8 mouse cellular contexts compared by ENCODE assay signal in the genomic region with DNA sequence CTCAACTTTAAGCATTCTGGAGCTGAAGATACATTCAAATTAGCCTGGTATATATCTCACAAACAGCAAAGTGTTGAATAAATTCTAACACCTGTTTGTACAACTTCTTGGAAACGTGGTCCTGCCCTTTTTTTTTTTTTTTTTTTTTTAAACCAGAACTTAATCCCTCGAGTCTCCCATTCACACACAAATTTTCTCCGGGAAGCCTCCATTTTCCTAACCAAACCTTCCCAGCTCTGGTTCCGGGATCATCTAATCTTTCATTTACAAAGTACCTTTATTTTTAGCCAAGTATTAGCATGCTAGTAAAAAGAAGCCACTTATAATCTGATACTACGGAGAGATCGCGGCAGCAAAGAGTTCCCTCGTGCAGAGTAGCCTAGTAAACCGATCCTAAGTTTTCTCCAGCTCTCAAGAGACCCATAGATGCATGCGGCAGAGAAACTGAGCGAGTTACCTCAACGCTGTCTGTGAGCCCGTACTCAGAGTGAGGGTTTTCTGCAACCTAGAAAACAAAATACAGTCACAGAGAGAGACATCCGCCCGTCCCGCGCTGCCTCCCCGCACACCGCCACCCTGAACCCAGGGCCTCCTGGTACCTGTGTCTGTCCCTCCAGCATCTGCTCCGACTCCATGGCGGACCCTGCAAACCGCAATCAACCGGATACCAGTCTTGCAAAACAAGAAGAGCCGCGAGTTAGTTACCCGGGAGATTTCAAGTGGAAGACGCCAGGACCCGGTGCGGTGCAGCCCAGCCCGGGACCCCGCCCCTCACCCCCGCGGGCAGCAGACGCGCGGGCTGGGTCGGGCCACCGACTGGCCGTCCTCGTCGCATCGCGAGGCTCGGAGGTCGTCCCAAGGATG. TPM values are rescaled to one million over a fixed set of nuclear protein-coding genes. Genes with fewer than 3 reads are reported as not detected.
DNase-seq lines count a peak whose midpoint lies in the region; ATAC-seq and TF ChIP-seq lines count a peak whose summit lies in the region.

No protein-coding gene starts in this region.

- ATAC-seq in forebrain, embryonic 12.5 days (ENCODE audit: low FRiP score): no peak; the same call in none of the 2 replicates
- peak; percentile 73 for ATAC-seq in liver, embryonic 16.5 days (ENCODE audit: low read depth)

- H3K9ac ChIP-seq in forebrain, embryonic 12.5 days: peak overlapping the region; percentile 87
- peak overlapping the region; percentile 90 for H3K9ac ChIP-seq in liver, embryonic 16.5 days (ENCODE audit: low read depth, low read length)

- no peak for TF ChIP-seq CTCF in C2C12 (IDR thresholded peaks at IDR 0.05; ENCODE audit: control insufficient read depth, insufficient read depth, insufficient read length)

- H3K79me3 ChIP-seq in C2C12 (ENCODE audit: low read depth): peaks cover 12% of the 10 kb centered on the region

- peak overlapping the region; percentile 87 for H3K4me3 ChIP-seq in C2C12 (ENCODE audit: insufficient read depth, poor library complexity, severe bottlenecking)
- peak overlapping the region; percentile 78 for H3K4me3 ChIP-seq in forebrain, embryonic 12.5 days (replicated peaks)
- H3K4me3 ChIP-seq in liver, embryonic 16.5 days (ENCODE audit: low read depth, low read length): peak overlapping the region; percentile 90

- H3K36me3 ChIP-seq in C2C12 (ENCODE audit: control insufficient read depth, insufficient read depth): peaks cover 20% of the 10 kb centered on the region
- peaks cover 12% of the 10 kb centered on the region for H3K36me3 ChIP-seq in forebrain, embryonic 12.5 days (replicated peaks)
- H3K36me3 ChIP-seq in liver, embryonic 16.5 days (ENCODE audit: control insufficient read depth, insufficient read depth): no peaks in the 10 kb centered on the region; the same call in 1 of the 2 replicates

- no peaks in the 10 kb centered on the region for H3K27me3 ChIP-seq in C2C12 (ENCODE audit: control insufficient read depth, insufficient read depth, insufficient read length)
- H3K27me3 ChIP-seq in forebrain, embryonic 12.5 days: no peaks in the 10 kb centered on the region
- H3K27me3 ChIP-seq in liver, embryonic 16.5 days (ENCODE audit: control insufficient read depth, insufficient read depth, low read depth, low read length): no peaks in the 10 kb centered on the region

- peak overlapping the region; percentile 84 for H3ac ChIP-seq in C2C12 (ENCODE audit: control insufficient read depth, insufficient read length, low read depth)

- WGBS in forebrain, embryonic 12.5 days: under 1% methylated on average over 45 of the region's 45 CpGs
- under 1% methylated on average over 45 of the region's 45 CpGs for WGBS in liver, embryonic 16.5 days (ENCODE audit: insufficient replicate concordance)

- DNase-seq in embryo, embryonic 9.5 days (ENCODE audit: extremely low spot score): peak; percentile 22
- DNase-seq in embryo, embryonic 10.5 days (ENCODE audit: low spot score): no peak
- no peak for DNase-seq in urinary bladder, postnatal 14 days (ENCODE audit: low spot score)
- DNase-seq in adipocyte (ENCODE audit: low spot score): no peak
- DNase-seq in adrenal gland, postnatal 4 days (ENCODE audit: low spot score in 2 of 2): no peak

- peaks cover 37% of the 10 kb centered on the region for H3K79me2 ChIP-seq in C2C12 (ENCODE audit: control insufficient read depth, insufficient read depth)

- peak overlapping the region; percentile 97 for H3K27ac ChIP-seq in forebrain, embryonic 12.5 days
- peak overlapping the region; percentile 95 for H3K27ac ChIP-seq in liver, embryonic 16.5 days (ENCODE audit: low read length)

- peaks cover 15% of the 10 kb centered on the region for H3K4me1 ChIP-seq in forebrain, embryonic 12.5 days
- peaks cover 19% of the 10 kb centered on the region for H3K4me1 ChIP-seq in liver, embryonic 16.5 days (ENCODE audit: control insufficient read depth, low read depth, low read length)

- H3K4me2 ChIP-seq in forebrain, embryonic 12.5 days: peak overlapping the region; percentile 67
- H3K4me2 ChIP-seq in liver, embryonic 16.5 days (ENCODE audit: low read depth, low read length): peak overlapping the region; percentile 91

- no peaks in the 10 kb centered on the region for H3K9me3 ChIP-seq in forebrain, embryonic 12.5 days
- no peaks in the 10 kb centered on the region for H3K9me3 ChIP-seq in liver, embryonic 16.5 days (replicated peaks; ENCODE audit: control insufficient read depth, low read length)

TF ChIP-seq in C2C12, 6 proteins besides CTCF, POLR2A, EP300 and RAD21:
- TF ChIP-seq MYOG (IDR thresholded peaks at IDR 0.05; ENCODE audit: control insufficient read depth, extremely low read depth, insufficient read length) (no peak), CEBPB (IDR thresholded peaks at IDR 0.05; ENCODE audit: low read depth) (no peak), USF1 (IDR thresholded peaks at IDR 0.05; ENCODE audit: low read depth) (no peak), MYOD1 (IDR thresholded peaks at IDR 0.05; ENCODE audit: control insufficient read depth, insufficient read length, low read depth) (no peak), MAX (IDR thresholded peaks at IDR 0.05) (no peak), FOSL1 (IDR thresholded peaks at IDR 0.05; ENCODE audit: insufficient read depth, low read length, poor library complexity, severe bottlenecking) (no peak)
TF ChIP-seq in C2C12: peak in this region for 0.

RNA-seq across cellular contexts. Expression of gene Dpy30, which starts 8.1 kb away (rescaled TPM):
- 117 TPM for polyA plus RNA-seq in C2C12 (2012; fragmentation: generic; extraction: Trizol)
- polyA plus RNA-seq in forebrain, embryonic 12.5 days (2016; fragmentation: Nextera tagmentation; extraction: Ambion mirVana): 252 and 269 TPM in 2 replicates
- 91.7 and 107 TPM in 2 replicates for polyA plus RNA-seq in liver, embryonic 16.5 days (2015; fragmentation: Nextera tagmentation; extraction: Ambion mirVana)
- total RNA-seq in adrenal gland, postnatal 4 days (2021): 100 to 1,000 TPM; 105 to 107 TPM

RNA-seq across cellular contexts. Expression of gene Memo1, which starts 20.4 kb away (rescaled TPM):
- polyA plus RNA-seq in C2C12 (2012; fragmentation: generic; extraction: Trizol): 63.5 TPM
- 71.1 and 77.4 TPM in 2 replicates for polyA plus RNA-seq in forebrain, embryonic 12.5 days (2016; fragmentation: Nextera tagmentation; extraction: Ambion mirVana)
- polyA plus RNA-seq in liver, embryonic 16.5 days (2015; fragmentation: Nextera tagmentation; extraction: Ambion mirVana): 82.5 and 86.5 TPM in 2 replicates
- 10 to 100 TPM; 88.3 to 94.1 TPM for total RNA-seq in adrenal gland, postnatal 4 days (2021)

RNA-seq across cellular contexts. Expression of gene Spast, which starts 23.1 kb away (rescaled TPM):
- polyA plus RNA-seq in C2C12 (2012; fragmentation: generic; extraction: Trizol): 9.5 TPM
- 28.5 and 39.7 TPM in 2 replicates for polyA plus RNA-seq in forebrain, embryonic 12.5 days (2016; fragmentation: Nextera tagmentation; extraction: Ambion mirVana)
- polyA plus RNA-seq in liver, embryonic 16.5 days (2015; fragmentation: Nextera tagmentation; extraction: Ambion mirVana): 4.2 and 4.3 TPM in 2 replicates
- 10 to 100 TPM; 38.2 to 39.0 TPM for total RNA-seq in adrenal gland, postnatal 4 days (2021)
